Mouse (Mus musculus): Measurements from ENCODE around the gene Foxj3. TPM values are rescaled to one million over a fixed set of nuclear protein-coding genes. Genes with fewer than 3 reads are reported as not detected.

Gene Foxj3
- polyA plus RNA-seq, 1 experiment = 13.1 TPM

DNA sequence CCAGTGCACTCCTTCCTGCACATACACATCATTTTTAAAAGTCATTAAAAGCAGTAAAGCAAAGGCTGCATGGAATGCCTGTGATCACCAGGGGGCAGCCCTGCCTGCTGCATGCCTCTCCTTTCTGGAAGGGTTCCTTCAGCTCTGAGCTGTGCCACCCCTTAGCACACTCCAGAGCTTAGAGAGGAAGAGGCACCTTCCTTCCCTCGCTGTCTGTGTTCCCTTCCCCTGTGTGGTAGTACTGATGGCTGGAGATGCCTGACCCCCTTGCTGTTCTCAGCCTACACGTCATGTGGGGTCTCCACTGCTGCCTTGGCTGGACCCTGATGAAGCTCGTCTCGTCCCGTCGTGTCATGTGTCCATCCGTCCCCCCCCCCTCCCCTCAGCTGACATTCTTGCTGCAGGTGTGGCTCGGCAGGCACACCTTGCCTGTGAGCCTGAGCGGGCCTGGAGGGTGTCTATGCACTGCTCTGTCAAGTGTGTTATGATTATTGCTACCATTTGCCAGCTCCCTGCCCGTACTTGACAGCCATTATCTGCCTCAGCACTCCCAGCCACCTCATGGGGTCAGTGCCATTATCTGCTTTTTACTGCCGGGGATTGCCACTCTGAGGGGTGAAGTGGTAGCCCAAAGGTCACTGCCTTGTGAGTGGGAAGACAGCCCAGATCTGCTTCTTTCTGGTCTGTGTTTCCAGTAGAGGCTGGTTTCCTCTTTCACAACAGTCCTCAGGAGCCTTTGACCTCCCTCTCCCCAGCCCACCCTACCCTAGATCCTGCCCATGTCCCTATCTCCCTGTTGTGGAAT, 94.5 kb downstream of the Foxj3 start:
- Histone ChIP-seq H3K4me2 (ENCODE audit: low read depth) (no peak overlapping the region), H3K27me3 (ENCODE audit: control insufficient read depth, insufficient read depth, insufficient read length) (no peaks in the 10 kb centered on the region), H3ac (ENCODE audit: control insufficient read depth, insufficient read length) (no peak overlapping the region), H3K36me3 (ENCODE audit: control insufficient read depth, insufficient read depth) (peaks cover 19% of the 10 kb centered on the region), H3K4me3 (no peak overlapping the region), H3K79me2 (ENCODE audit: control insufficient read depth, insufficient read depth) (no peaks in the 10 kb centered on the region)
- no peak for TF ChIP-seq POLR2AphosphoS2 (IDR thresholded peaks at IDR 0.05; ENCODE audit: insufficient read length, low read depth)
- TF ChIP-seq MYOD1 (IDR thresholded peaks at IDR 0.05; ENCODE audit: control insufficient read depth in 1 of 3, insufficient read length in 2 of 3, low read depth in 2 of 3) = no peak
- TF ChIP-seq USF1 (IDR thresholded peaks at IDR 0.05; ENCODE audit: low read depth) = no peak
- TF ChIP-seq E2F4 (IDR thresholded peaks at IDR 0.05; ENCODE audit: insufficient read depth) = no peak
- TF ChIP-seq SRF (IDR thresholded peaks at IDR 0.05; ENCODE audit: control insufficient read depth, insufficient read length, low read depth) = no peak
- TF ChIP-seq TCF12 (IDR thresholded peaks at IDR 0.05; ENCODE audit: insufficient read depth, poor library complexity, severe bottlenecking) = no peak

DNA sequence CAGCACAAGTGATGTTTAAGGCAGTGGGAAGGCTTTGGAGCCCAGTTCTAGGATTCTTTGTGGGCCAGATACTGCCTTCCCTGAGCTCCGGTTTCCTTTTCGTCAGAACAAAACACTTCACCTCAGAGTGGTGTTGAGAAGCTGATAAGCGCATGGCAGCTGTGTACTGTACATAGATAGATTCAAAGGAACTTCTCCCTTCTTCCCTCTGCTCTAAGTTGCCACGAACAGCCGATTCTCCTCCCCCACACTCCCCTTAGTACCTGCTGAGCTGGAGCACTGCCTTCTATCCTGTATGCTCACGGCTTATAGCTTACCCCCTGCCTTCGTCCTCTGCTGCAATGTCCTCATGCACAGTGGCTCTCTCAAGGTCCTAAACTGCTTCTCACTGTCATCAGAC, 95.9 kb downstream of the Foxj3 start:
- no peak overlapping the region for H3K4me3 ChIP-seq
- TF ChIP-seq CEBPB (IDR thresholded peaks at IDR 0.05; ENCODE audit: insufficient read depth, poor library complexity, severe bottlenecking) (no peak), MYOG (IDR thresholded peaks at IDR 0.05; ENCODE audit: control insufficient read depth in 1 of 3, insufficient read depth in 1 of 3, insufficient read length in 2 of 3, low read depth in 2 of 3) (no peak), REST (IDR thresholded peaks at IDR 0.05; ENCODE audit: insufficient read depth, insufficient read length) (no peak), MAX (IDR thresholded peaks at IDR 0.05; ENCODE audit: low read depth) (no peak), USF1 (IDR thresholded peaks at IDR 0.05; ENCODE audit: low read depth) (no peak), POLR2A (IDR thresholded peaks at IDR 0.05; ENCODE audit: insufficient read length, low read depth) (no peak), MYOD1 (IDR thresholded peaks at IDR 0.05; ENCODE audit: control insufficient read depth in 1 of 3, insufficient read length in 2 of 3, low read depth in 2 of 3) (no peak), E2F4 (IDR thresholded peaks at IDR 0.05; ENCODE audit: insufficient read depth) (no peak), TCF3 (IDR thresholded peaks at IDR 0.05; ENCODE audit: insufficient read length, low read depth) (no peak), POLR2AphosphoS2 (IDR thresholded peaks at IDR 0.05; ENCODE audit: insufficient read length, low read depth) (no peak), TCF12 (IDR thresholded peaks at IDR 0.05; ENCODE audit: insufficient read depth, poor library complexity, severe bottlenecking) (no peak), SRF (IDR thresholded peaks at IDR 0.05; ENCODE audit: control insufficient read depth, insufficient read length, low read depth) (no peak)
- H3K36me3 ChIP-seq (ENCODE audit: control insufficient read depth, insufficient read depth) = peaks cover 13% of the 10 kb centered on the region
- H3ac ChIP-seq (ENCODE audit: control insufficient read depth, insufficient read length) = no peak overlapping the region
- no peak overlapping the region for H3K4me2 ChIP-seq (ENCODE audit: low read depth)
- no peaks in the 10 kb centered on the region for H3K27me3 ChIP-seq (ENCODE audit: control insufficient read depth, insufficient read depth, insufficient read length)
- H3K79me2 ChIP-seq (ENCODE audit: control insufficient read depth, insufficient read depth) = no peaks in the 10 kb centered on the region

DNA sequence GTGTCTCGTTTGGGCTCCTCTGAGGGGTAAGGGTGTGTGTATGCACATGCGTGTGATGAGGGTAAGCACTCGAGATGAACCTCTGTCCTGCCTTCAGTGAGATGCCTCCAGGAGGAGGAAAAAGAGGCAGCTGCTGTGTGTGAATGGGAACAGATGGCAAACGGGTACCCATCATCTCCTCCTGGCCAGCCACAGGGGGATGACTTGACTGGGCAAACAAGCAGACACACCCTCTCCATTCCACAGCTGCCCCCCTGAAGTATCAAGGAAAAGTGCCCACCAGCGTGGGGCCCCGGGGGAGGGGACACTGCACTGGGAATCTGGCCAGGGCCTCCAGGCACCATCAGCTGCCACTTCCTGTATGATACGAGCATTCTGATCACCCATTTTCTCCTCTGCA, 96.5 kb downstream of the Foxj3 start:
- peak; percentile 23 for TF ChIP-seq POLR2AphosphoS2 (IDR thresholded peaks at IDR 0.05; ENCODE audit: insufficient read length, low read depth)
- TF ChIP-seq SRF (IDR thresholded peaks at IDR 0.05; ENCODE audit: control insufficient read depth, insufficient read length, low read depth) = no peak
- H3K4me3 ChIP-seq = no peak overlapping the region
- no peaks in the 10 kb centered on the region for H3K79me2 ChIP-seq (ENCODE audit: control insufficient read depth, insufficient read depth)
- no peaks in the 10 kb centered on the region for H3K27me3 ChIP-seq (ENCODE audit: control insufficient read depth, insufficient read depth, insufficient read length)
- peaks cover 13% of the 10 kb centered on the region for H3K36me3 ChIP-seq (ENCODE audit: control insufficient read depth, insufficient read depth)
- H3K4me2 ChIP-seq (ENCODE audit: low read depth) = no peak overlapping the region
- H3ac ChIP-seq (ENCODE audit: control insufficient read depth, insufficient read length) = no peak overlapping the region

DNA sequence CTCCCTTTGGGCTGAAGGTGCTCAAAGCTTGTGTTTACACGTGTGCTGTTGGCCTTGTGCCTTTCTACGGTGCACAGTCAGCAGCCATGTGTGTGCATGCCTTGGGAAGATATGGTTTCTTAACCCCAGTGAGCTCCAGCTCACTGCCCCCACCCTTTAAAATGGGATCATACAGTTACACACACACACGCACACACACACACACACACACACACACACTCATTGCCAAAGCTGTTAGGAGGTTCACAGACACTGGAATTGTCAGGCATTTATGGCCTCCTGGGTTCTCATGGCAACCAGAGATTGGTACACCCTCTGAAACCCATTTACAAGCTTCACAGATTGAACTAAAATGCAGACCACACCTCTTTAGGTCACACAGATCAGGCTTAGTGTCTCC, 97.1 kb downstream of the Foxj3 start:
- Histone ChIP-seq H3K27me3 (ENCODE audit: control insufficient read depth, insufficient read depth, insufficient read length) (no peaks in the 10 kb centered on the region), H3K4me3 (no peak overlapping the region), H3K36me3 (ENCODE audit: control insufficient read depth, insufficient read depth) (peaks cover 12% of the 10 kb centered on the region), H3K79me2 (ENCODE audit: control insufficient read depth, insufficient read depth) (no peaks in the 10 kb centered on the region), H3ac (ENCODE audit: control insufficient read depth, insufficient read length) (no peak overlapping the region), H3K4me2 (ENCODE audit: low read depth) (no peak overlapping the region)
- no peak for TF ChIP-seq SRF (IDR thresholded peaks at IDR 0.05; ENCODE audit: control insufficient read depth, insufficient read length, low read depth)
- TF ChIP-seq MYOD1 (IDR thresholded peaks at IDR 0.05; ENCODE audit: control insufficient read depth in 1 of 3, insufficient read length in 2 of 3, low read depth in 2 of 3) = no peak
- no peak for TF ChIP-seq REST (IDR thresholded peaks at IDR 0.05; ENCODE audit: insufficient read depth, insufficient read length)
- TF ChIP-seq MAX (IDR thresholded peaks at IDR 0.05; ENCODE audit: low read depth) = no peak
- TF ChIP-seq MYOG (IDR thresholded peaks at IDR 0.05; ENCODE audit: control insufficient read depth in 1 of 3, insufficient read depth in 1 of 3, insufficient read length in 2 of 3, low read depth in 2 of 3) = no peak
- TF ChIP-seq CEBPB (IDR thresholded peaks at IDR 0.05; ENCODE audit: insufficient read depth, poor library complexity, severe bottlenecking) = no peak
- no peak for TF ChIP-seq E2F4 (IDR thresholded peaks at IDR 0.05; ENCODE audit: insufficient read depth)
- TF ChIP-seq TCF3 (IDR thresholded peaks at IDR 0.05; ENCODE audit: insufficient read length, low read depth) = no peak
- TF ChIP-seq POLR2AphosphoS2 (IDR thresholded peaks at IDR 0.05; ENCODE audit: insufficient read length, low read depth) = no peak
- TF ChIP-seq POLR2A (IDR thresholded peaks at IDR 0.05; ENCODE audit: insufficient read length, low read depth) = no peak
- no peak for TF ChIP-seq USF1 (IDR thresholded peaks at IDR 0.05; ENCODE audit: low read depth)
- TF ChIP-seq TCF12 (IDR thresholded peaks at IDR 0.05; ENCODE audit: insufficient read depth, poor library complexity, severe bottlenecking) = no peak
